Mouse (Mus musculus) megakaryocyte, embryonic 14.5 days (primary cell): Measurements from ENCODE around the gene Actl9. TPM values are rescaled to one million over a fixed set of nuclear protein-coding genes. Genes with fewer than 3 reads are reported as not detected.

Experiments
- H3K27me3 ChIP-seq: replicated peaks from 2 replicates; pipeline ENCODE3; 2012; ENCODE audit warnings: inconsistent platforms
- H3K36me3 ChIP-seq: replicated peaks from 2 replicates; pipeline ENCODE3; 2012; ENCODE audit warnings: low read length, inconsistent platforms, mixed read lengths
- H3K4me1 ChIP-seq: 2 replicates; pipeline ENCODE4 v1.6.1; 2012; ENCODE audit warnings: inconsistent platforms
- H3K4me3 ChIP-seq: replicated peaks from 2 replicates; pipeline ENCODE3; 2012; ENCODE audit warnings: moderate library complexity, mild to moderate bottlenecking, inconsistent platforms
- H3K9me3 ChIP-seq: 2 replicates; pipeline ENCODE4 v1.6.1; 2012; ENCODE audit warnings: inconsistent platforms
- FLI1 ChIP-seq: IDR thresholded peaks from 2 replicates; pipeline ENCODE4 v1.6.1; 2012; ENCODE audit warnings: low read length, inconsistent platforms, mixed read lengths
- GATA1 ChIP-seq: IDR thresholded peaks from 3 replicates; pipeline ENCODE4 v1.6.1; 2012; ENCODE audit warnings: mixed read lengths, low read length, inconsistent platforms, borderline replicate concordance
- polyA plus RNA-seq: library from polyadenylated mRNA; stranded (reverse); fragments of >175 nt; gene quantifications from 2 replicates; pipeline ENCODE4 v1.2.3, GENCODE M21; 2012; ENCODE audit warnings: low replicate concordance; ENCODE audit not compliant: insufficient read depth

The Actl9 gene
- not detected in 2 replicates for polyA plus RNA-seq

- Histone ChIP-seq H3K4me1 (no peaks in the 10 kb centered on the region), H3K4me3 (no peak within 1 kb of the TSS)
These were observed at the start of gene Actl9 for GRCm38 (mm10) chr17:33432019-33432946. Gene Actl9 (plus strand): TSS chr17:33432896.

GRCm38 (mm10) chr17:33385705-33386104, 47.0 kb upstream of the Actl9 start:
- H3K4me3 ChIP-seq: no peak overlapping the region
- peaks cover 36% of the 10 kb centered on the region for H3K4me1 ChIP-seq
- TF ChIP-seq FLI1: no peak
- no peak for TF ChIP-seq GATA1
- H3K27me3 ChIP-seq: no peaks in the 10 kb centered on the region
- H3K36me3 ChIP-seq: peaks cover 67% of the 10 kb centered on the region
- no peaks in the 10 kb centered on the region for H3K9me3 ChIP-seq

More at GRCm38 (mm10) chr17:33432019-33432946, at the start of gene Actl9:
- peaks cover 6% of the 10 kb centered on the region for H3K27me3 ChIP-seq
- no peak for TF ChIP-seq FLI1
- TF ChIP-seq GATA1: no peak
- no peaks in the 10 kb centered on the region for H3K36me3 ChIP-seq
- H3K9me3 ChIP-seq: no peaks in the 10 kb centered on the region

- Histone ChIP-seq H3K4me1 (peaks cover 36% of the 10 kb centered on the region), H3K9me3 (no peaks in the 10 kb centered on the region), H3K4me3 (no peak overlapping the region), H3K36me3 (peaks cover 25% of the 10 kb centered on the region), H3K27me3 (no peaks in the 10 kb centered on the region)
- no peak for TF ChIP-seq GATA1
- TF ChIP-seq FLI1: no peak
These were observed 40.4 kb upstream of the Actl9 start for GRCm38 (mm10) chr17:33392271-33392670.

GRCm38 (mm10) chr17:33394182-33395034, 38.3 kb upstream of the Actl9 start, which contains the start of gene Zfp101:
Gene Zfp101 (minus strand): TSS chr17:33394641.
- Histone ChIP-seq H3K4me3 (peak within 1 kb of the TSS; percentile 99), H3K27me3 (no peaks in the 10 kb centered on the region), H3K9me3 (no peaks in the 10 kb centered on the region), H3K4me1 (peaks cover 23% of the 10 kb centered on the region), H3K36me3 (peaks cover 18% of the 10 kb centered on the region)
- no peak for TF ChIP-seq GATA1
- no peak for TF ChIP-seq FLI1

- TF ChIP-seq FLI1: no peak
- TF ChIP-seq GATA1: no peak
- Histone ChIP-seq H3K4me1 (peaks cover 8% of the 10 kb centered on the region), H3K36me3 (no peaks in the 10 kb centered on the region), H3K27me3 (peaks cover under 1% of the 10 kb centered on the region), H3K9me3 (no peaks in the 10 kb centered on the region), H3K4me3 (no peak overlapping the region)
These were observed 6.5 kb downstream of the Actl9 start for GRCm38 (mm10) chr17:33439148-33439547.

- no peak overlapping the region for H3K4me3 ChIP-seq
- H3K4me1 ChIP-seq: peaks cover 8% of the 10 kb centered on the region
- no peak for TF ChIP-seq GATA1
- no peaks in the 10 kb centered on the region for H3K36me3 ChIP-seq
- H3K27me3 ChIP-seq: peaks cover 2% of the 10 kb centered on the region
- no peaks in the 10 kb centered on the region for H3K9me3 ChIP-seq
These were observed 7.2 kb downstream of the Actl9 start for GRCm38 (mm10) chr17:33439922-33440321.

- H3K27me3 ChIP-seq: peaks cover 4% of the 10 kb centered on the region
- no peak for TF ChIP-seq GATA1
- no peak for TF ChIP-seq FLI1
- no peaks in the 10 kb centered on the region for H3K36me3 ChIP-seq
- no peaks in the 10 kb centered on the region for H3K9me3 ChIP-seq
- peaks cover 8% of the 10 kb centered on the region for H3K4me1 ChIP-seq
- no peak overlapping the region for H3K4me3 ChIP-seq
These were observed 8.5 kb downstream of the Actl9 start for GRCm38 (mm10) chr17:33441159-33441558.

GRCm38 (mm10) chr17:33456631-33457030, 23.9 kb downstream of the Actl9 start:
- H3K36me3 ChIP-seq: no peaks in the 10 kb centered on the region
- H3K4me3 ChIP-seq: no peak overlapping the region
- H3K9me3 ChIP-seq: no peaks in the 10 kb centered on the region
- TF ChIP-seq FLI1 (no peak), GATA1 (no peak)
- no peaks in the 10 kb centered on the region for H3K4me1 ChIP-seq
- peaks cover 3% of the 10 kb centered on the region for H3K27me3 ChIP-seq

- peaks cover 10% of the 10 kb centered on the region for H3K27me3 ChIP-seq
- TF ChIP-seq FLI1: no peak
- TF ChIP-seq GATA1: no peak
- H3K4me1 ChIP-seq: peaks cover 6% of the 10 kb centered on the region
- peak overlapping the region; percentile 38 for H3K4me3 ChIP-seq
- no peaks in the 10 kb centered on the region for H3K36me3 ChIP-seq
- H3K9me3 ChIP-seq: no peaks in the 10 kb centered on the region
These were observed 38.5 kb downstream of the Actl9 start for GRCm38 (mm10) chr17:33471206-33471605.

Other genes starting within 250 kb of the Actl9 start
- gene Olfr239, start 241.6 kb upstream of the Actl9 start, polyA plus RNA-seq: not detected in 2 replicates
- gene Olfr1564, start 211.2 kb upstream of the Actl9 start, polyA plus RNA-seq: not detected in 2 replicates
- 0.12 TPM in 1 of 2 replicates, not detected in the other for gene Zfp955a, start 177.8 kb upstream of the Actl9 start, polyA plus RNA-seq
- gene Olfr63, start 168.2 kb upstream of the Actl9 start, polyA plus RNA-seq: not detected in 2 replicates
- gene Zfp955b, start 143.4 kb upstream of the Actl9 start, polyA plus RNA-seq: 0.11 and 0.28 TPM in 2 replicates
- gene Zfp81, start 74.0 kb upstream of the Actl9 start, polyA plus RNA-seq: 0.04 TPM in 1 of 2 replicates, not detected in the other
- gene Zfp101, start 38.3 kb upstream of the Actl9 start, polyA plus RNA-seq: 0.06 TPM in 1 of 2 replicates, not detected in the other
- 11.6 and 15.5 TPM in 2 replicates for gene Adamts10, start 91.3 kb downstream of the Actl9 start, polyA plus RNA-seq
- gene Myo1f, start 122.8 kb downstream of the Actl9 start, polyA plus RNA-seq: 5.5 and 19.9 TPM in 2 replicates
- gene Zfp414, start 196.2 kb downstream of the Actl9 start, polyA plus RNA-seq: 135 and 166 TPM in 2 replicates
- 1.9 and 3.6 TPM in 2 replicates for gene Pram1, start 205.2 kb downstream of the Actl9 start, polyA plus RNA-seq